In genomic region chr5:111055507-111055906, GRCm38 (mm10) we compare ENCODE assay signal across 8 mouse cellular contexts.
DNase-seq lines count a peak whose midpoint lies in the region; ATAC-seq lines count a peak whose summit lies in the region.

No protein-coding gene starts in this region.

- H3K36me3 ChIP-seq in embryonic facial prominence, embryonic 11.5 days (replicated peaks; ENCODE audit: control insufficient read depth, insufficient read depth, low read depth, low read length): no peaks in the 10 kb centered on the region
- H3K36me3 ChIP-seq in hindbrain, embryonic 14.5 days (replicated peaks; ENCODE audit: control insufficient read depth, insufficient read depth): no peaks in the 10 kb centered on the region
- H3K36me3 ChIP-seq in neural tube, embryonic 15.5 days: no peaks in the 10 kb centered on the region

- no peak overlapping the region for H3K4me2 ChIP-seq in embryonic facial prominence, embryonic 11.5 days (ENCODE audit: low read depth, low read length)
- peak overlapping the region; percentile 52 for H3K4me2 ChIP-seq in hindbrain, embryonic 14.5 days (replicated peaks)
- H3K4me2 ChIP-seq in neural tube, embryonic 15.5 days: peak overlapping the region; percentile 49

- no peaks in the 10 kb centered on the region for H3K9me3 ChIP-seq in embryonic facial prominence, embryonic 11.5 days (replicated peaks; ENCODE audit: control insufficient read depth, low read length)
- no peaks in the 10 kb centered on the region for H3K9me3 ChIP-seq in hindbrain, embryonic 14.5 days (ENCODE audit: control insufficient read depth, low read length)
- H3K9me3 ChIP-seq in neural tube, embryonic 15.5 days (replicated peaks): no peaks in the 10 kb centered on the region

- no peak for ATAC-seq in embryonic facial prominence, embryonic 11.5 days (replicated peaks; ENCODE audit: insufficient number of reproducible peaks, low FRiP score, low TSS enrichment, low read depth)
- ATAC-seq in hindbrain, embryonic 14.5 days (ENCODE audit: low FRiP score): no peak
- no peak; the same call in 1 of the 2 replicates for ATAC-seq in neural tube, embryonic 15.5 days (ENCODE audit: low FRiP score)
- ATAC-seq in megakaryocyte-erythroid progenitor cell, adult 5-6 weeks (replicated peaks; ENCODE audit: low FRiP score, low TSS enrichment, poor library complexity, severe bottlenecking): no peak

- H3K27me3 ChIP-seq in embryonic facial prominence, embryonic 11.5 days (ENCODE audit: control insufficient read depth, insufficient read depth, low read length): no peaks in the 10 kb centered on the region
- H3K27me3 ChIP-seq in hindbrain, embryonic 14.5 days (ENCODE audit: control insufficient read depth, insufficient read depth, low read length): no peaks in the 10 kb centered on the region
- no peaks in the 10 kb centered on the region for H3K27me3 ChIP-seq in neural tube, embryonic 15.5 days (replicated peaks)

- DNase-seq in left cerebral cortex, postnatal 25 days (ENCODE audit: low spot score in 2 of 2): peak; percentile 29 to 60
- no peak for DNase-seq in left cerebral cortex, adult 8-10 months (ENCODE audit: low spot score in 2 of 2)
- no peak for DNase-seq in embryonic facial prominence, embryonic 11.5 days (ENCODE audit: low spot score)
- DNase-seq in hindbrain, embryonic 14.5 days (ENCODE audit: low spot score): no peak
- no peak for DNase-seq in retina, embryonic 14.5 days (ENCODE audit: low spot score)
- no peak for DNase-seq in embryo, embryonic 11 days

- H3K27ac ChIP-seq in embryonic facial prominence, embryonic 11.5 days (replicated peaks; ENCODE audit: low read depth, low read length): 0 out of 2 replicates have a peak overlapping the region, but pooled peaks have one; percentile 20
- H3K27ac ChIP-seq in hindbrain, embryonic 14.5 days: peak overlapping the region; percentile 88
- peak overlapping the region; percentile 81 for H3K27ac ChIP-seq in neural tube, embryonic 15.5 days (replicated peaks)

- intact Hi-C loops in left cerebral cortex, postnatal 25 days (cut with DNase I): no loop called here

- peak overlapping the region; percentile 18; the same call in 1 of the 2 replicates for H3K9ac ChIP-seq in embryonic facial prominence, embryonic 11.5 days (replicated peaks; ENCODE audit: low read length)
- peak overlapping the region; percentile 48 for H3K9ac ChIP-seq in hindbrain, embryonic 14.5 days
- H3K9ac ChIP-seq in neural tube, embryonic 15.5 days (replicated peaks): no peak overlapping the region

- 79% methylated on average over 8 of the region's 8 CpGs for WGBS in embryonic facial prominence, embryonic 11.5 days
- WGBS in hindbrain, embryonic 14.5 days: 26% methylated on average over 8 of the region's 8 CpGs
- WGBS in neural tube, embryonic 15.5 days: 25% methylated on average over 8 of the region's 8 CpGs

- no peaks in the 10 kb centered on the region; the same call in 1 of the 2 replicates for H3K4me1 ChIP-seq in embryonic facial prominence, embryonic 11.5 days (ENCODE audit: control insufficient read depth, insufficient read depth, low read length)
- H3K4me1 ChIP-seq in hindbrain, embryonic 14.5 days (replicated peaks; ENCODE audit: control insufficient read depth, insufficient read depth, low read length): peaks cover 67% of the 10 kb centered on the region
- H3K4me1 ChIP-seq in neural tube, embryonic 15.5 days: peaks cover 73% of the 10 kb centered on the region

- H3K4me3 ChIP-seq in embryonic facial prominence, embryonic 11.5 days (ENCODE audit: low read depth, low read length): no peak overlapping the region
- peak overlapping the region; percentile 14; the same call in 1 of the 2 replicates for H3K4me3 ChIP-seq in hindbrain, embryonic 14.5 days (replicated peaks; ENCODE audit: low read length)
- no peak overlapping the region; the same call in 1 of the 2 replicates for H3K4me3 ChIP-seq in neural tube, embryonic 15.5 days (replicated peaks)

Comparison
In these comparisons a context has a peak if more than half of its experiments do, and no peak if none do; other contexts are left out.
1. DNase-seq: peak in left cerebral cortex, postnatal 25 days (2 of 2); none in left cerebral cortex, adult 8-10 months (0 of 2), embryonic facial prominence, embryonic 11.5 days (single experiment), hindbrain, embryonic 14.5 days (single experiment), retina, embryonic 14.5 days (single experiment) and embryo, embryonic 11 days (single experiment).
2. H3K27ac ChIP-seq: peak in every context shown above with its lines; median percentile 88 in hindbrain, embryonic 14.5 days; 81 in neural tube, embryonic 15.5 days; 20 in embryonic facial prominence, embryonic 11.5 days.